Comparison of ENCODE assay signal across 9 mouse cellular contexts in genomic region chr15:9435534-9436180, GRCm38 (mm10). TPM values are rescaled to one million over a fixed set of nuclear protein-coding genes. Genes with fewer than 3 reads are reported as not detected.
DNase-seq lines count a peak whose midpoint lies in the region; ATAC-seq and TF ChIP-seq lines count a peak whose summit lies in the region.
"Had no signal": no experiment of that assay in that cellular context is flagged by ENCODE, and none has a peak within 500 bp of the region (broad histone marks: within the 10 kb centered on the region; RNA-seq: fewer than 3 reads in every experiment).

TSS of gene Capsl (plus strand) at chr15:9436028.

- no peak within 1 kb of the TSS for H3K4me3 ChIP-seq in hindbrain, embryonic 13.5 days
- H3K4me3 ChIP-seq in liver, postnatal 0 days (ENCODE audit: low read depth, low read length), result no peak within 1 kb of the TSS
- H3K4me3 ChIP-seq in neural tube, embryonic 15.5 days (replicated peaks), result no peak within 1 kb of the TSS

- H3K9ac ChIP-seq in hindbrain, embryonic 13.5 days, result no peak within 1 kb of the TSS
- H3K9ac ChIP-seq in liver, postnatal 0 days (replicated peaks), result no peak within 1 kb of the TSS
- H3K9ac ChIP-seq in neural tube, embryonic 15.5 days (replicated peaks), result no peak within 1 kb of the TSS

- peak; percentile 78; the same call in 1 of the 2 replicates for ATAC-seq in hindbrain, embryonic 13.5 days (ENCODE audit: low FRiP score)
- peak; percentile 79; the same call in 1 of the 2 replicates for ATAC-seq in liver, postnatal 0 days
- peak; percentile 86 for ATAC-seq in neural tube, embryonic 15.5 days (ENCODE audit: low FRiP score)

- no peaks in the 10 kb centered on the region for H3K36me3 ChIP-seq in hindbrain, embryonic 13.5 days
- no peaks in the 10 kb centered on the region for H3K36me3 ChIP-seq in liver, postnatal 0 days (replicated peaks; ENCODE audit: insufficient read depth, low read length)
- H3K36me3 ChIP-seq in neural tube, embryonic 15.5 days, result no peaks in the 10 kb centered on the region

- no peaks in the 10 kb centered on the region for H3K27me3 ChIP-seq in hindbrain, embryonic 13.5 days
- H3K27me3 ChIP-seq in liver, postnatal 0 days (ENCODE audit: insufficient read depth, low read length), result no peaks in the 10 kb centered on the region
- H3K27me3 ChIP-seq in neural tube, embryonic 15.5 days (replicated peaks), result no peaks in the 10 kb centered on the region

- no peak within 1 kb of the TSS for H3K27ac ChIP-seq in hindbrain, embryonic 13.5 days
- no peak within 1 kb of the TSS for H3K27ac ChIP-seq in liver, postnatal 0 days (ENCODE audit: low read depth)
- H3K27ac ChIP-seq in neural tube, embryonic 15.5 days (replicated peaks), result no peak within 1 kb of the TSS

- WGBS in hindbrain, embryonic 13.5 days, result 53% methylated on average over 12 of the region's 12 CpGs
- WGBS in liver, postnatal 0 days (ENCODE audit: insufficient replicate concordance), result 41% methylated on average over 12 of the region's 12 CpGs
- WGBS in neural tube, embryonic 15.5 days, result 55% methylated on average over 12 of the region's 12 CpGs

- TF ChIP-seq CTCF in liver, postnatal 0 days (IDR thresholded peaks at IDR 0.05; ENCODE audit: low read depth), result no peak

- DNase-seq in gastrocnemius, postnatal 10 days, result peak; percentile 5
- DNase-seq in gastrocnemius, adult 8-10 months (ENCODE audit: low spot score in 2 of 2), result no peak
- peak; percentile 43 for DNase-seq in embryo, embryonic 11 days
- DNase-seq in layer of hippocampus, adult 9-10 months (ENCODE audit: low spot score), result peak; percentile 47
- DNase-seq in liver, postnatal 0 days, result peak; percentile 70
- DNase-seq in thymus, postnatal 36 days, result peak; percentile 55 to 60

- H3K9me3 ChIP-seq in hindbrain, embryonic 13.5 days, result no peaks in the 10 kb centered on the region
- no peaks in the 10 kb centered on the region for H3K9me3 ChIP-seq in liver, postnatal 0 days (ENCODE audit: low read length)
- H3K9me3 ChIP-seq in neural tube, embryonic 15.5 days (replicated peaks), result no peaks in the 10 kb centered on the region

- no peaks in the 10 kb centered on the region for H3K4me1 ChIP-seq in hindbrain, embryonic 13.5 days (replicated peaks)
- peaks cover 3% of the 10 kb centered on the region; the same call in 1 of the 2 replicates for H3K4me1 ChIP-seq in liver, postnatal 0 days (ENCODE audit: insufficient read depth)
- no peaks in the 10 kb centered on the region for H3K4me1 ChIP-seq in neural tube, embryonic 15.5 days

- no peak for TF ChIP-seq EP300 in liver, postnatal 0 days (IDR thresholded peaks at IDR 0.05; ENCODE audit: low read depth)

- no peak within 1 kb of the TSS for H3K4me2 ChIP-seq in hindbrain, embryonic 13.5 days
- peak within 1 kb of the TSS; percentile 47 for H3K4me2 ChIP-seq in liver, postnatal 0 days (ENCODE audit: low read depth, low read length)
- peak within 1 kb of the TSS; percentile 23; the same call in 1 of the 2 replicates for H3K4me2 ChIP-seq in neural tube, embryonic 15.5 days

RNA-seq across cellular contexts. Expression of gene Capsl, which starts in this region (rescaled TPM):
- not detected for total RNA-seq in gastrocnemius, postnatal 10 days (2021)
- total RNA-seq in gastrocnemius, adult 8-10 months (2022), result not detected
- 4.0 and 4.4 TPM in 2 replicates for polyA plus RNA-seq in hindbrain, embryonic 13.5 days (2015; fragmentation: Nextera tagmentation; extraction: Ambion mirVana)
- 0.65 and 1.1 TPM in 2 replicates for polyA plus RNA-seq in liver, postnatal 0 days (2015; fragmentation: Nextera tagmentation; extraction: Ambion mirVana)
- 3.1 and 5.2 TPM in 2 replicates for polyA plus RNA-seq in neural tube, embryonic 15.5 days (2015; fragmentation: Nextera tagmentation; extraction: Ambion mirVana)
- total RNA-seq: MEL had no signal

Comparison
In these comparisons a context has a peak if more than half of its experiments do, and no peak if none do; other contexts are left out.
1. Peak in DNase-seq in gastrocnemius, postnatal 10 days; RNA of the gene not detected or under 1 TPM.
2. DNase-seq: peak in embryo, embryonic 11 days (single experiment), layer of hippocampus, adult 9-10 months (single experiment), liver, postnatal 0 days (single experiment) and thymus, postnatal 36 days (2 of 2); none in gastrocnemius, adult 8-10 months (0 of 2).
3. Peak in every context shown above with its lines, with median percentiles within 50 percentile points of each other: ATAC-seq.